Comparison of ENCODE assay signal across 8 mouse cellular contexts in the genomic region with DNA sequence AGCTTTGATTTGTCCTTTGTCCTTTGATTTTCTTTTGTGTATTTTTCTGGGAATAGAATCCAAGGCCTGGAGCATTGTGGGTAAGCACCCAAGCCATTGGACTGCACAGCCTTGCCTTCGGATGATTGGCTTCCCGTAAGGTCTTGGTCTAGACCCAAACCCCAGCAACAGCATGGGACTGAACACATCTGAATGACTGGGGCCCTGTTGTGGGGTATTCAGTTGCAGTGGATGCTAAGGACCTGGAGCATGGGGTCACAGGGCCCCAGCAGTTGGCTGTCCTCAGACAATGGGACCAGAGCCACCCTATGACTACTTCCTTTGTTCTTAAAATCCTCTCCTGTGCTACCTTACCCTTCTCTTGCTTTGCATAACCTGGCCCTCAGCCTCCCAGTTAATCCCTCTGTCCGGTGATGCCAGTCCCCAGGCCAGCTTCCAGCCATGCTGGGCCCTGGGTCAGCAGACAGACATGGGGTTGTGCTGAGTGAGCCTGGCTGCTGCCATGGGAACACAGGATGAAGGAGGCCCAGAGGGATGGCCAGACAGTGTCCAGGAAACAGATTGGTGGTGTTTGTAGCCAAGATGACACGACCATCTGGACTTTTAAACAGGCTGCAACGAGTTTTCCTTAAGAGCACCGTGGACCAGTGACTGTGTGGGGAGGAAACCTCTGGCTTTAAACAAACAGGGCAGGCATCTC. TPM values are rescaled to one million over a fixed set of nuclear protein-coding genes. Genes with fewer than 3 reads are reported as not detected.
DNase-seq lines count a peak whose midpoint lies in the region; ATAC-seq lines count a peak whose summit lies in the region.

No protein-coding gene starts in this region.

- DNase-seq in forebrain, embryonic 10.5 days (ENCODE audit: extremely low spot score, low spot score): no peak
- DNase-seq in forebrain, embryonic 14.5 days (ENCODE audit: low spot score): no peak
- DNase-seq in heart, postnatal 25 days (ENCODE audit: low spot score): peak; percentile 73
- no peak for DNase-seq in left cerebral cortex, postnatal 36 days (ENCODE audit: low spot score in 2 of 2)
- no peak for DNase-seq in kidney, adult 18-20 months

- H3K27me3 ChIP-seq in forebrain, embryonic 10.5 days (ENCODE audit: poor library complexity, severe bottlenecking): no peaks in the 10 kb centered on the region
- no peaks in the 10 kb centered on the region for H3K27me3 ChIP-seq in forebrain, embryonic 14.5 days (replicated peaks; ENCODE audit: control insufficient read depth, insufficient read depth, low read length)
- no peaks in the 10 kb centered on the region for H3K27me3 ChIP-seq in embryonic facial prominence, embryonic 15.5 days
- no peaks in the 10 kb centered on the region for H3K27me3 ChIP-seq in neural tube, embryonic 12.5 days (replicated peaks)

- ATAC-seq in forebrain, embryonic 14.5 days: no peak
- ATAC-seq in embryonic facial prominence, embryonic 15.5 days (ENCODE audit: insufficient number of reproducible peaks, low FRiP score, low TSS enrichment, low read depth): peak; percentile 31; the same call in 1 of the 2 replicates
- ATAC-seq in neural tube, embryonic 12.5 days (ENCODE audit: low FRiP score, low read depth): no peak
- no peak for ATAC-seq in activated CD4-positive, CD25-positive, alpha-beta regulatory T cell, adult 4 months

- peaks cover 24% of the 10 kb centered on the region for H3K4me1 ChIP-seq in forebrain, embryonic 10.5 days
- no peaks in the 10 kb centered on the region for H3K4me1 ChIP-seq in forebrain, embryonic 14.5 days (ENCODE audit: control insufficient read depth, insufficient read depth, low read length)
- H3K4me1 ChIP-seq in embryonic facial prominence, embryonic 15.5 days: 0 out of 2 replicates have a peak, but pooled peaks cover 3% of the 10 kb centered on the region
- H3K4me1 ChIP-seq in neural tube, embryonic 12.5 days: 0 out of 2 replicates have a peak, but pooled peaks cover 7% of the 10 kb centered on the region

- H3K36me3 ChIP-seq in forebrain, embryonic 10.5 days (replicated peaks): peaks cover 66% of the 10 kb centered on the region
- H3K36me3 ChIP-seq in forebrain, embryonic 14.5 days (ENCODE audit: control insufficient read depth, insufficient read depth, low read length): peaks cover 26% of the 10 kb centered on the region; the same call in 1 of the 2 replicates
- H3K36me3 ChIP-seq in embryonic facial prominence, embryonic 15.5 days: peaks cover 30% of the 10 kb centered on the region
- H3K36me3 ChIP-seq in neural tube, embryonic 12.5 days: peaks cover 39% of the 10 kb centered on the region

- 41% methylated on average over 6 of the region's 6 CpGs for WGBS in forebrain, embryonic 10.5 days
- WGBS in forebrain, embryonic 14.5 days: 37% methylated on average over 6 of the region's 6 CpGs
- 55% methylated on average over 6 of the region's 6 CpGs for WGBS in embryonic facial prominence, embryonic 15.5 days
- 53% methylated on average over 6 of the region's 6 CpGs for WGBS in neural tube, embryonic 12.5 days

- peak overlapping the region; percentile 75 for H3K27ac ChIP-seq in forebrain, embryonic 10.5 days
- H3K27ac ChIP-seq in forebrain, embryonic 14.5 days (ENCODE audit: low read depth, low read length): no peak overlapping the region
- no peak overlapping the region for H3K27ac ChIP-seq in embryonic facial prominence, embryonic 15.5 days (replicated peaks)
- H3K27ac ChIP-seq in neural tube, embryonic 12.5 days: no peak overlapping the region

- no peak overlapping the region for H3K4me2 ChIP-seq in forebrain, embryonic 14.5 days (ENCODE audit: low read length)
- no peak overlapping the region for H3K4me2 ChIP-seq in embryonic facial prominence, embryonic 15.5 days (replicated peaks)
- H3K4me2 ChIP-seq in neural tube, embryonic 12.5 days (replicated peaks): no peak overlapping the region

- no peak overlapping the region for H3K9ac ChIP-seq in forebrain, embryonic 14.5 days (ENCODE audit: low read length)
- no peak overlapping the region for H3K9ac ChIP-seq in embryonic facial prominence, embryonic 15.5 days
- 0 out of 2 replicates have a peak overlapping the region, but pooled peaks have one; percentile 3 for H3K9ac ChIP-seq in neural tube, embryonic 12.5 days

- H3K9me3 ChIP-seq in forebrain, embryonic 10.5 days: no peaks in the 10 kb centered on the region
- H3K9me3 ChIP-seq in forebrain, embryonic 14.5 days (replicated peaks; ENCODE audit: control insufficient read depth, low read length): no peaks in the 10 kb centered on the region
- H3K9me3 ChIP-seq in embryonic facial prominence, embryonic 15.5 days (replicated peaks): no peaks in the 10 kb centered on the region
- no peaks in the 10 kb centered on the region for H3K9me3 ChIP-seq in neural tube, embryonic 12.5 days

- H3K4me3 ChIP-seq in forebrain, embryonic 10.5 days: no peak overlapping the region
- no peak overlapping the region for H3K4me3 ChIP-seq in forebrain, embryonic 14.5 days (ENCODE audit: low read depth, low read length)
- H3K4me3 ChIP-seq in embryonic facial prominence, embryonic 15.5 days (replicated peaks): no peak overlapping the region
- H3K4me3 ChIP-seq in neural tube, embryonic 12.5 days: no peak overlapping the region

- intact Hi-C loops in heart, postnatal 25 days (cut with DNase I): no loop called here
- intact Hi-C loops in left cerebral cortex, postnatal 36 days (cut with DNase I): no loop called here

RNA-seq across cellular contexts. Expression of a gene that starts 11.7 kb away (rescaled TPM):
- 57.9 and 62.6 TPM in 2 replicates for polyA plus RNA-seq in forebrain, embryonic 10.5 days (2016; fragmentation: Nextera tagmentation; extraction: Ambion mirVana)
- 47.1 and 50.8 TPM in 2 replicates for polyA plus RNA-seq in forebrain, embryonic 14.5 days (2014; fragmentation: Nextera tagmentation; extraction: Ambion mirVana)
- 52.6 and 55.7 TPM in 2 replicates for polyA plus RNA-seq in embryonic facial prominence, embryonic 15.5 days (2015; fragmentation: Nextera tagmentation; extraction: Ambion mirVana)
- total RNA-seq in heart, postnatal 25 days (2021): 10 to 100 TPM; 32.1 to 36.4 TPM
- 54.6 and 57.3 TPM in 2 replicates for polyA plus RNA-seq in neural tube, embryonic 12.5 days (2016; fragmentation: Nextera tagmentation; extraction: Ambion mirVana)
- 10 to 100 TPM; 39.8 to 41.6 TPM for total RNA-seq in left cerebral cortex, postnatal 36 days (2021)
- polyA plus RNA-seq in activated CD4-positive, CD25-positive, alpha-beta regulatory T cell, adult 4 months (2017; shearing (Covaris generic)): 10 to 100 TPM; 72.7 to 78.9 TPM

RNA-seq across cellular contexts. Expression of a gene that starts 11.7 kb away (rescaled TPM):
- 56.5 and 57.5 TPM in 2 replicates for polyA plus RNA-seq in forebrain, embryonic 10.5 days (2016; fragmentation: Nextera tagmentation; extraction: Ambion mirVana)
- polyA plus RNA-seq in forebrain, embryonic 14.5 days (2014; fragmentation: Nextera tagmentation; extraction: Ambion mirVana): 60.4 and 65.8 TPM in 2 replicates
- polyA plus RNA-seq in embryonic facial prominence, embryonic 15.5 days (2015; fragmentation: Nextera tagmentation; extraction: Ambion mirVana): 65.5 and 66.6 TPM in 2 replicates
- total RNA-seq in heart, postnatal 25 days (2021): 10 to 100 TPM; 19.4 to 21.2 TPM
- polyA plus RNA-seq in neural tube, embryonic 12.5 days (2016; fragmentation: Nextera tagmentation; extraction: Ambion mirVana): 60.1 and 61.8 TPM in 2 replicates
- 10 to 100 TPM; 57.0 to 57.8 TPM for total RNA-seq in left cerebral cortex, postnatal 36 days (2021)
- polyA plus RNA-seq in activated CD4-positive, CD25-positive, alpha-beta regulatory T cell, adult 4 months (2017; shearing (Covaris generic)): 10 to 100 TPM; 30.2 to 32.4 TPM

RNA-seq across cellular contexts. Expression of a gene that starts 33.9 kb away (rescaled TPM):
- polyA plus RNA-seq in forebrain, embryonic 10.5 days (2016; fragmentation: Nextera tagmentation; extraction: Ambion mirVana): 137 and 141 TPM in 2 replicates
- 391 and 464 TPM in 2 replicates for polyA plus RNA-seq in forebrain, embryonic 14.5 days (2014; fragmentation: Nextera tagmentation; extraction: Ambion mirVana)
- 124 and 126 TPM in 2 replicates for polyA plus RNA-seq in embryonic facial prominence, embryonic 15.5 days (2015; fragmentation: Nextera tagmentation; extraction: Ambion mirVana)
- 10 to 100 TPM; 94.5 to 95.3 TPM for total RNA-seq in heart, postnatal 25 days (2021)
- polyA plus RNA-seq in neural tube, embryonic 12.5 days (2016; fragmentation: Nextera tagmentation; extraction: Ambion mirVana): 481 and 504 TPM in 2 replicates
- total RNA-seq in left cerebral cortex, postnatal 36 days (2021): 100 to 1,000 TPM; 783 to 837 TPM
- polyA plus RNA-seq in activated CD4-positive, CD25-positive, alpha-beta regulatory T cell, adult 4 months (2017; shearing (Covaris generic)): 10 to 100 TPM; 14.7 to 17.6 TPM

RNA-seq across cellular contexts. Expression of a gene that starts 46.9 kb away (rescaled TPM):
- polyA plus RNA-seq in forebrain, embryonic 10.5 days (2016; fragmentation: Nextera tagmentation; extraction: Ambion mirVana): 23.7 and 23.8 TPM in 2 replicates
- polyA plus RNA-seq in forebrain, embryonic 14.5 days (2014; fragmentation: Nextera tagmentation; extraction: Ambion mirVana): 5.8 and 7.8 TPM in 2 replicates
- polyA plus RNA-seq in embryonic facial prominence, embryonic 15.5 days (2015; fragmentation: Nextera tagmentation; extraction: Ambion mirVana): 13.3 and 15.4 TPM in 2 replicates
- total RNA-seq in heart, postnatal 25 days (2021): 1 to 10 TPM; 4.4 to 5.7 TPM
- 12.0 and 12.1 TPM in 2 replicates for polyA plus RNA-seq in neural tube, embryonic 12.5 days (2016; fragmentation: Nextera tagmentation; extraction: Ambion mirVana)
- total RNA-seq in left cerebral cortex, postnatal 36 days (2021): 10 to 100 TPM; 16.9 to 22.0 TPM
- 1 to 10 TPM; 2.7 to 4.3 TPM for polyA plus RNA-seq in activated CD4-positive, CD25-positive, alpha-beta regulatory T cell, adult 4 months (2017; shearing (Covaris generic))

RNA-seq across cellular contexts. Expression of a gene that starts 52.6 kb away (rescaled TPM):
- polyA plus RNA-seq in forebrain, embryonic 10.5 days (2016; fragmentation: Nextera tagmentation; extraction: Ambion mirVana): 1,567 and 1,577 TPM in 2 replicates
- polyA plus RNA-seq in forebrain, embryonic 14.5 days (2014; fragmentation: Nextera tagmentation; extraction: Ambion mirVana): 1,532 and 1,552 TPM in 2 replicates
- 247 and 255 TPM in 2 replicates for polyA plus RNA-seq in embryonic facial prominence, embryonic 15.5 days (2015; fragmentation: Nextera tagmentation; extraction: Ambion mirVana)
- 10 to 100 TPM; 91.2 to 98.8 TPM for total RNA-seq in heart, postnatal 25 days (2021)
- polyA plus RNA-seq in neural tube, embryonic 12.5 days (2016; fragmentation: Nextera tagmentation; extraction: Ambion mirVana): 2,325 and 2,426 TPM in 2 replicates
- total RNA-seq in left cerebral cortex, postnatal 36 days (2021): 1,000 to 10,000 TPM; 1,681 to 2,044 TPM
- 10 to 100 TPM; 21.3 to 26.2 TPM for polyA plus RNA-seq in activated CD4-positive, CD25-positive, alpha-beta regulatory T cell, adult 4 months (2017; shearing (Covaris generic))
